Mouse (Mus musculus) CH12.LX (cell line): Measurements from ENCODE around the gene Gm20388.

Experiments used
- BHLHE40 ChIP-seq: IDR thresholded peaks from 2 replicates; pipeline ENCODE4 v1.6.1; 2011; ENCODE audit warnings: mild to moderate bottlenecking, low read depth, low read length, improper control_type of control experiment
- CTCF ChIP-seq, 2 experiments: IDR thresholded peaks in 1 of 2; conservative IDR thresholded peaks in 1 of 2; 2 replicates each; pipeline ENCODE4 v1.5.1; 2011 to 2012; ENCODE audit warnings: low read depth in 2 of 2, low read length in 2 of 2, improper control_type of control experiment in 1 of 2, inconsistent platforms in 1 of 2, mild to moderate bottlenecking in 1 of 2, moderate library complexity in 1 of 2
- E2F4 ChIP-seq: IDR thresholded peaks from 2 replicates; pipeline ENCODE4 v1.6.1; 2011; ENCODE audit warnings: low read depth, low read length, improper control_type of control experiment; ENCODE audit not compliant: insufficient replicate concordance
- EP300 ChIP-seq: IDR thresholded peaks from 2 replicates; pipeline ENCODE4 v1.6.1; 2011; ENCODE audit warnings: low read length, improper control_type of control experiment
- ETS1 ChIP-seq: conservative IDR thresholded peaks from 2 replicates; pipeline ENCODE4 v1.6.1; 2012; ENCODE audit warnings: low read depth, mild to moderate bottlenecking, inconsistent platforms, low read length, improper control_type of control experiment, moderate library complexity
- NELFE ChIP-seq: IDR thresholded peaks from 2 replicates; pipeline ENCODE4 v1.6.1; 2011; ENCODE audit warnings: low read depth, low read length, improper control_type of control experiment
- PAX5 ChIP-seq: IDR thresholded peaks from 2 replicates; pipeline ENCODE4 v1.6.1; 2012; ENCODE audit warnings: low read length, inconsistent platforms, mixed read lengths
- POLR2A ChIP-seq: IDR thresholded peaks from 2 replicates; pipeline ENCODE4 v1.6.1; 2011; ENCODE audit warnings: low read depth, mild to moderate bottlenecking, improper control_type of control experiment, low read length
- POLR2AphosphoS2 ChIP-seq: IDR thresholded peaks from 2 replicates; pipeline ENCODE4 v1.6.1; 2011; ENCODE audit warnings: low read depth, low read length, improper control_type of control experiment
- RAD21 ChIP-seq: IDR thresholded peaks from 2 replicates; pipeline ENCODE4 v1.6.1; 2011; ENCODE audit warnings: low read depth, mild to moderate bottlenecking, low read length, improper control_type of control experiment, moderate library complexity
- TCF12 ChIP-seq: IDR thresholded peaks from 2 replicates; pipeline ENCODE4 v1.6.1; 2014; ENCODE audit warnings: low read depth, mild to moderate bottlenecking, inconsistent platforms, low read length, improper control_type of control experiment
- ZMIZ1 ChIP-seq: IDR thresholded peaks from 2 replicates; pipeline ENCODE4 v1.6.1; 2012; ENCODE audit warnings: low read depth, mild to moderate bottlenecking, inconsistent platforms, low read length, improper control_type of control experiment
- ZNF384 ChIP-seq: IDR thresholded peaks from 2 replicates; pipeline ENCODE4 v1.6.1; 2012; ENCODE audit warnings: low read depth, low read length, improper control_type of control experiment, inconsistent platforms

DNA sequence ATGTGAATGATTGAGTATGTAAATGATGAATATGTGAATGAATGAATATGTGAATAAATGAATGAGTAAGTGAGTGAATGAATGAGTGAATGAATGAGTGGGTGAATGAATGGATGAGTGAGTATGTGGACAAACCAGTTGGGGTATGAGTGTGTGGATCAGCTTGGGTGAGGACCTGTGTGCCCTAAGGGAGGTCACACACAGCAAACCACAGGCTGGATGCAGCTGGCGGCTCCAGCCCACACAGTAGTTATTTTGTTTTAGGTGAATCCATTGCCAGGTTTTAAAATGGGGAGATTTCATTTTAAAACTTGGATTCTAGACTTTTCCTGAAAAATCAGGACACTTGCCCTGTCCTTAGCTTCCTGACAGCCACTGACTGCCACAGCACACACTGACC lies 2341.1 kb downstream of the Gm20388 start:
- TF ChIP-seq CTCF (conservative IDR thresholded peaks at IDR 0.05 in 1 of 2, IDR thresholded peaks at IDR 0.05 in 1 of 2; ENCODE audit: low read depth in 2 of 2, low read length in 2 of 2) = no peak
- no peak for TF ChIP-seq POLR2A
- TF ChIP-seq BHLHE40 = no peak
- no peak for TF ChIP-seq EP300
- TF ChIP-seq E2F4 = no peak
- TF ChIP-seq ZMIZ1 = no peak
- TF ChIP-seq ZNF384 = no peak
- TF ChIP-seq RAD21 = no peak
- TF ChIP-seq ETS1 = no peak
- TF ChIP-seq TCF12 = no peak
- no peak for TF ChIP-seq NELFE
- no peak for TF ChIP-seq PAX5
- no peak for TF ChIP-seq POLR2AphosphoS2
